Mouse (Mus musculus): Measurements from ENCODE around the gene Kcnt2. TPM values are rescaled to one million over a fixed set of nuclear protein-coding genes. Genes with fewer than 3 reads are reported as not detected.
A peak's percentile ranks its signal among the peaks of the same experiment; 100 is the strongest.

The Kcnt2 gene
- total RNA-seq (2021) = 10 to 100 TPM; 43.1 to 58.7 TPM
- long read RNA-seq, experiment 1, partial matches to known transcripts = 2 of 9 reads
- long read RNA-seq, experiment 1, other reads (novel, unspliced or antisense) = 5 of 9 reads
- long read RNA-seq, experiment 2, partial matches to known transcripts = 2 of 10 reads
- long read RNA-seq, experiment 2, other reads (novel, unspliced or antisense) = 5 of 10 reads

DNA sequence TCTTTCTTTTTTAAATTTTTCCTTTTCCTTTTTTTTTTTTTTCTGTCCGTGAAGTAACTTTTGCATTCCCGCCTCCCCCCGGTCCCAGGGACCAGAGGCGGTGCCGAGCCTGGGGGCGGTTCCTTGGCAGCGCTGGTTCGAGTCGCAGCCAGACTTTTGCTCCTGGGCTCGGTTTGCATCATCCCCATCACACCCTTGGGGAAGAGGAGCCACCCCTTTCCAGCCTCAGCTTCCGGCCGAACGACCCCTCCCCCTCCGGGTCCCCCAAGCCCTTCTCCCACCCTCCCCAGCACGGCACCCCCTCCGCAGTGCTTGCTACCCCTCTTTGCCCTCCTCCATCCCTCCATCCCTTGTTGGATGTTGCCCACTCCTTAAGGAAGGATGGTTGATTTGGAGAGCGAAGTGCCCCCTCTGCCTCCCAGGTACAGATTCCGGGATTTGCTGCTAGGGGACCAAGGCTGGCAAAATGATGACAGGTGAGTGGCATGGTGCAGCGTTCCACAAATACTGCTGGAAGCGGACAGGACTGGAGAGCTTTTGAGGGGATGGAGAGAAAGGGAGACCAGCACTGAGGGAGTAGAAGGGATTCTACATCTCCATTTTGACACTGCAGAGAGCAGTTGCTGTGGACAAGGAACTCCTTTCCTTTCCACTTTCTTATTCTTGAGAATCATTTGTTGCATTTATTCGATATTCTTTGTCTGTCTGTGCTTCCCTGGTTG lies at the start of gene Kcnt2:
Gene Kcnt2, plus strand, starts transcription at position 283 of the 722 bp plus-strand sequence.
- intact Hi-C loops (cut with DNase I) = no loop called here
- peak; percentile 38 to 59 for DNase-seq (ENCODE audit: low spot score in 2 of 2)

DNA sequence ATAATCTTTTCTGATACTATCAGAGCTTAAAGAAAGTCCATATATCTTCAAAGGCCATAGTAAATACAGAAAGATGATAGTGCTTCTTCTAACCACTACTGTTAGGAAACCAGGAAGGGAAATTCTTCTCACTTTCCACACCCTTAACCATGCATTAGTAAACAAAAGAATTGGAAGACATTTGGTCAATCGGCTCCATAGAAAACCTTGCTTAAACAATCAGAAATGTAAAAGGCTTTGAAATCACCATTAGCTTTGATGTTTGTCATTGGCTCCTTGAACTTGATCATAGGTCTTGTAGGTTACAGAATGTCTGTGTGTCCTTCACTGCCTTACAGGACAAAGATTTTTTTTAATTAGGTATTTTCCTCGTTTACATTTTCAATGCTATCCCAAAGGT lies 40.6 kb upstream of the Kcnt2 start:
- intact Hi-C loops (cut with DNase I) = no loop called here
- no peak for DNase-seq (ENCODE audit: low spot score in 2 of 2)

DNA sequence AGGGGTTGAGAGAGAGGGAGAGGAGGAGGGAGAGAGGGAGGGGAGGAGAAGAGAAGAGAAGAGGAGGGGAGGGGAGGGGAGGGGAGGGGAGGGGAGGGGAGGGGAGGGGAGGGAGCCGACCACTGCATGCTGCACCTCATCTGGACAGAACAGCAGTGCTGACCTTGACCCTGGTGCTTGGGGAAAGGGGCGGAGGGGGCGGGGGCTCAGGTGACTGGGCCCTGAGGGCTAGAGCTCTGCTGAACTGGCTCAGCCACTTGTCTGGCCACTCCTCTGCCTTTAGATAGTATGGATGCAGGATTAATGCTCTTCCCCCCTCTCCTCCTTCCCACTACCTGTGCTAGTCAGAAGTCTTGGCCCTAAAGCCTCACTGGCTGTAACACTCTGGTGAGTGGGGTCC lies 20.7 kb upstream of the Kcnt2 start:
- intact Hi-C loops (cut with DNase I) = no loop called here

DNA sequence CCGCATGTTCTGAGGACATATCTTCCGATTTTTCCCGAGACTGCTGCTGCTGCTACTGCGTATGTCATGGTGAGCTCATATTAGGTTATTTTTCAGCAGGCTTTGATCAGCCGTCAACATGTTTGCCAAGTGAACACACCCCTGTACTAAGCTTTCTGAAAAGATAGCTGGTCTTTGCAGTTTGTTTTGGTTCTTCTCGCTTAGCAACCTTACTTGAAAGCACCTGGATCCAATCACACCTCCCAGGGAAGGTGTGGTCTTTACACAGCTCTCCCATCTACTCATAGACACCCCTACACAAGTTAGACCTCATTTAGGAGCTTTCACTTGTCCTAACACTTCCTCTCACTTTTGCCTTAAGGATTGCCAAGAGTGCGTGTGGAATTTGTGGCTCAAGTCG lies 19.3 kb upstream of the Kcnt2 start:
- no peak for DNase-seq (ENCODE audit: low spot score in 2 of 2)
- intact Hi-C loops (cut with DNase I) = no loop called here

More for the DNA sequence above, 20.7 kb upstream of the Kcnt2 start:
- DNase-seq (ENCODE audit: low spot score in 2 of 2) = no peak

DNA sequence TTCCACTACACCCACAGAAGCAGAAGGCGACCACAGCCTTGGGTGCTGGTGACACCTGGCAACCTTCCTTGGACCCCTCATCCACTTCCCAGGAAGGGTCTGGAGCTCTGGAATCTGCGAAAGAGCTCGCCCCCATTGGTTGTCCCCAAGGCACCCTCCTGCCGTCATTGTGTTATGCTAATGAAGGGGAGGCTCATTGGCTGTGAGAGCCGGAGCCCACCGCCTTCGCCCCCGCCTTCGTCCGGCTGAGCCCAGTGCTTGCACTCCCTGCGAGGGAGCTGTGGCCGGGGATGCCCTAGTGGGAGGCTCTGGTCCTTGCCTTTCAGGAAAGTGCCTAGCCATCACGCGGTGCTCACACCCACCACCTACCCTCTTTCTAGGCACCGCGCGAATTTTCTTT lies 493 bp upstream of the Kcnt2 start:
- DNase-seq (ENCODE audit: low spot score in 2 of 2) = peak; percentile 72 to 76
- intact Hi-C loops (cut with DNase I) = no loop called here

DNA sequence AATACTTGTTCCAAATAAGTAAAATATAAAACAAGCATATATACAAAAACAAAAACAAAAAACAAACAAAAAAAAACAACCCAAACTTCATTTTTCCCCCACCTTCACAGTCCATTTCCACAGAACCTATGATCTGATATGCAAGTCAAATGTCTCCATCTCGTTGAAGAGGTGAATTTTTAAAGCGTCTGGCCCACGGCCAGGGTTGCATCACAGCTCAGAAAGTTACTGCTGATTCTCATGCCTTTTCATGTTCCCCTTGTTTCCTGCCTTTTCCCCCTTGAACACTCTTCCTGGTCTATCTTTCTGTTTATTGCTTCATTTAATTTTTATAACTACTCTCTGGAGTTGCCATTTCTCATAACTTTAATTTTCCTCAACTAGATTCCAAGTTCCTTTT lies 18.7 kb downstream of the Kcnt2 start:
- intact Hi-C loops (cut with DNase I) = no loop called here
- DNase-seq (ENCODE audit: low spot score in 2 of 2) = no peak

DNA sequence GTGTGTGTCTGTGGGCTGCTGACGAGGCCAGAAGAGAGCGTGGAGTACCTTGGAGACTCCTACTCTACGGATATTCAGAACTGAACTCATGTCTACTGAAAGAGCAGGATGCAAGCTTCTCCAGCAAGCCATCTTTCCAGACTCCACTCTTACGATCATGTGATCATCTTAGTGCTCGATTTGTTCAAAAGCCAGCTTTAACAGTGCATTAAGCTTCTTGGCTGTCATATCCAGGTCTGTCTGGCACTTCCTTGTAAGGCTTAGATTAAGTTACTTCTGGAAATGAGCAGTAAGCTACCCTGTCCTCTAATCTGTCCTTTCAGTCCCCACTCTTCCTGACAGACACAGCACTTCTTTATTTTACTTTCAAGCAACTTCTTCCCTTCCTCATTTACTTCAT lies 20.1 kb downstream of the Kcnt2 start:
- intact Hi-C loops (cut with DNase I) = no loop called here

DNA sequence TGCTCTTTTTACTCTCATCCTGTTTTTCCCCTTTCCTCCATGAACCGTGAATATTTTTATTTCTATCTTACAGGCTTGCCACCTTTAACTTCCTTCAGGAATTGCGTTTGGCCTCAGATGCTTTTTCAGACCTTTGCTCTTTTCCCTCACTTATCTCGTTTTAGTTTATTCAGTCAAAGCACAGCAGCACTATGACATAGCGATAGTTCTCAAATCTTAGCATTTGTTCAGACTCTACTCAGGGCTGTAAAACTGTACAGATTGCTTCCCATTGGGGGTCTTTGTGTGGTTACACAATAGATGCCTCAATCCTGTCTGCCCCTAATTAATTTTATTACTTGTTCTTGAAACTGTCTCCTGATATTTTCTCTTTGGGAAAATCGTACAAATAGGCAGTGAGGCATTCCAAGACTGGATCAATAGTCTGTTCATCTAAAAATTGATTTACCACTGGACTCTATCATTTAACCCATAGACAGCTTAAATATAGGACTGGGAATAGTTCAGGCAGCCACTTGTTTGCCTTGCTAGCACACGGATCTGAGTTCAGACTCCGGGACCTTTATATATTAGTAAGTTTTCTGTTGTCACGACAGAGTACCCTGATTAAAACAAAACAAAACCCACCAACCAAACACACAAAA lies 20.8 kb downstream of the Kcnt2 start:
- intact Hi-C loops (cut with DNase I) = no loop called here
- DNase-seq (ENCODE audit: low spot score in 2 of 2) = no peak

More for the DNA sequence above, 20.1 kb downstream of the Kcnt2 start:
- DNase-seq (ENCODE audit: low spot score in 2 of 2) = no peak

DNA sequence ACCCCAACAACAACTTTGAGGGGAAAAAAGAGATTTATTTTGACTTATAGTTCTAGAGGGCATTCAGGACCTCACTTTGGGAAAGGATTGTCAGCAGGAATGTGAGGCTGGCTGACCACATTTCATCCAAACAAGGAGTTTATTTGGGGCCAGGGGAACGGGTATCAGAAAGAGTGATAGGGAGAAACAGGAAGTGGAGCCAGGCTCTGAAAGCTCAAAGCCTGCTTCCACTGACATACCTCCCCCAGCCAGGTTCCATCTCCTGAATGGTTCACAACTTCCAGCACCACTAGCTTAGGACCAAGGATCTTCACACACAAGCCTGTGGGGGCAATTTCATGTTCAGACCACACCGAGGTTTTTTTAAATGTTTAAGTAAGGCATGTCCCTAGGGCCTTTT lies 21.3 kb downstream of the Kcnt2 start:
- DNase-seq (ENCODE audit: low spot score in 2 of 2) = no peak

DNA sequence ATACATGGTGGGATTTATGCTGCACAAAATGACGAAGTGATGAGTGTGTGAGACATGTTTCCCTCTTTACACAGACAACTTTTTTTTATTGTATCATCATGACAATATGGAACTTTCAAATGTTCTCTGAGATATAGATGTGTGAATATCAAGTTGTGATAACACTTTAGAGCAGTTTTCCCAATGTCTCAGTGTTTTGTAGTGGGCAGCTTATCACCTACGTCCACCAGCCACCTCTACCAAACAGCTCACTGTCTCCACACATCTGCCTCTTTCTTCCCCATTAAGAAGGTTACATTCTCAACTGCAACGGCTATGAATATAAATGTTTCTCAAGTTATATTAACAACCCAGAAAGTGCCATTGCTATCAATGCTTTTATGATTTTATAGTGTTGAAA lies 27.7 kb downstream of the Kcnt2 start:
- no peak for DNase-seq (ENCODE audit: low spot score in 2 of 2)
- intact Hi-C loops (cut with DNase I) = no loop called here

More for the DNA sequence above, 21.3 kb downstream of the Kcnt2 start:
- intact Hi-C loops (cut with DNase I) = no loop called here

DNA sequence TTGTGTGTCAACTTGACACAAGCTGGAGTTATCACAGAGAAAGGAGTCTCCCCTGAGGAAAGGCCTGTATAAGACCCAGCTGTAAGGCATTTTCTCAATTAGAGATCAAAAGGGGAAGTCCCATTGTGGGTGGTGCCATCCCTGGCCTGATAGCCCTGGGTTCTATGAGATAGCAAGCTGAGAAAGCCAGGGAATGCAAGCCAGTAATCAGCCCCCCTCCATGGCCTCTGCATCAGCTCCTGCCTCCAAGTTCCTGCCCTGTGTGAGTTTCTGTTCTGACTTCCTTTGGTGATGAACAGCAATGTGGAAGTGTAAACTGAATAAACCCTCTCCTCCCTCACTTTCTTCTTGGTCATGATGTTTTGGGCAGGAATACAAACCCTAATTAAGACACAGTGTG lies 29.9 kb downstream of the Kcnt2 start:
- intact Hi-C loops (cut with DNase I) = no loop called here
- no peak for DNase-seq (ENCODE audit: low spot score in 2 of 2)

DNA sequence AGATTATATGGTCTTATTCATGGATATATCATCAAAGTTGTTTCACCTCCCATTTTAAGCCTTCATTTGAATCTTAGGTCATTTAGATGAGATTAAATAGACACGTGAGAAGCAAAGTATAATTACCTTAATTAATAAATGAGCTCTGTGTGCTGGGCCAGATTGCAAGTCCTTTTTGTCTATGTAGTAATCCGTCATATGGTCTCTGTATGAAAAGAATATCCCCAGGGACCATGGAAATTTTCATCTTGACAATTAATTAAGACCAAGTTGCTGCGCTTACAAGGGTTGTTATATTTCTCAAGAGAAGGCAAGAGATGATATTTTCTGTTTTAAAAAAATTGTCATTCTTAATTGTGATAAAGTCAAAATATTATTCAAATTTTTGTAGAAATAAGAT lies 47.2 kb downstream of the Kcnt2 start:
- no peak for DNase-seq (ENCODE audit: low spot score in 2 of 2)
- intact Hi-C loops (cut with DNase I) = no loop called here

DNA sequence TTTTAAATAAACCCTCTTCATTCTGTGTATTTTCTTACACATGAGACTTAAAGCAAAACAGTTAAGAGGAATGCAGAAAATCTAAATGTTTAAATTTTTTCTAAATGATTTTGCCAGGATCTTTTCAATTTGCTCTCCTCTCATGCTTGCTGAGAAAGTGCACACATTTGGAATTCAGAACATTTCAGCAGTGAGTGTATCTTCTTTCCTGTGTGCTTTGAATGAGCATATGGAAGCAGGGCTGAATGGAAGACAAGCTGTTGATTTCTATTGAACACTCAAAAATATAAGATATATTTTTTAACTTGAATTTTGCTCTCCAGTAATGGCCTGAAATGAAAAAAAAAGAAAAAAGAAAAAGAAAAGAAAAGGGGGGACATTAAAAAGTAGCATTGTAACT lies 49.5 kb downstream of the Kcnt2 start:
- DNase-seq (ENCODE audit: low spot score in 2 of 2) = no peak
- intact Hi-C loops (cut with DNase I) = no loop called here

DNA sequence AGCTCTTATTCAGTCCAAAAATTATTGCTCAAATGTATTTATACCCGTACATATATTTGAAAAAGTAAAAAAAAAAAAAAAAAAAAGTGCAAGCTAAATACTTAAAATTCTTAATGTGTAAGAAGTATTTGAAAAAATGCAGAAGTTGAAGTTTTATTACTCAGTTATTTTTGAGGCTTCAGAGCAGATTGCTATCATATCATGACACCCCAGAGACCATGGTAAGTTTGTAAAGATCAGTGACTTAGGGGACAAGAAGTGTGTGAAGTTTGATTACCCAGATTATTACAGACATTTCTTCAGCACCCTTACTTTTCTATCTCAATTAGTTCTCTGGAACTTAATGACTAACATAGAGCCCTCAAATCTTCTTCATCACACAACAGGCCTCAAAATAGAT lies 58.3 kb downstream of the Kcnt2 start:
- DNase-seq (ENCODE audit: low spot score in 2 of 2) = no peak

DNA sequence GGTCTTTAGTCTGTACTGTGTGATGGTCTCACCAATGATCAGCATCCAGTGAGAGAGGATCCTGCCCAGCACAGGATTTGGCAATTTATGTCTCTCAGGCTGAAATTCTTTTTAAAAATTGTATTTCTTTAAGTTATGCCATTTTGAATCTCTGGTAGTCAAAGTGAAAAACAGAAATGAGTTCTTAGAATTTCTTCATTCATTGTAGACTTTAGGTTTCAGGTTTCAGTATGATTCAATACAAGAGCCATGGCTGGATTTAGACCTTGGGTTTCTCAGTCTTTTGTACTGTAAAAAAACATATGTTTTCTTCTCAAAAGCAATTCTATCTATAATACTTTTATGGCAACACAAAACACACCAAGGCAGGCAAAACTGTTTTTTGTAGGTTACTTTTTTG lies 59.4 kb downstream of the Kcnt2 start:
- DNase-seq (ENCODE audit: low spot score in 2 of 2) = no peak
- intact Hi-C loops (cut with DNase I) = no loop called here

More for the DNA sequence above, 58.3 kb downstream of the Kcnt2 start:
- intact Hi-C loops (cut with DNase I) = no loop called here

DNA sequence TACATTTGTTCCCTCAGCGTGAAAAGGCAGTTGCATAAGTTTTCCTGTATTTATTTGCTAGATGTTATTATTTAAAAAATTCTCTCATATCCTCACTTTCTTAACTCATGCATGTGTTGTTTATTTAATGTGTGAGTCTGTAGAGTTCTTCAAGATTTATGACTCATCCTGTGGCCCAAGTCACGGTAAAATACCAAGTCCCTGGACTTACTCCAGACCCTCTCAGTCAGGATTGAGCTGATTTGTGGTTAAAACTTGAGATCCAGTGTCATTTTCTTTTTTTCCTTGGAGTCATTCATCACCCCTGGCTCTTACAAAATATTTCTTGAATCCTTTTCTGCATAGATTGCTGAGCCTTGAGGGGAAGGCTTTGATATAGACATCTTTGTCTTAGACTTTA lies 60.4 kb downstream of the Kcnt2 start:
- intact Hi-C loops (cut with DNase I) = no loop called here
- no peak for DNase-seq (ENCODE audit: low spot score in 2 of 2)

DNA sequence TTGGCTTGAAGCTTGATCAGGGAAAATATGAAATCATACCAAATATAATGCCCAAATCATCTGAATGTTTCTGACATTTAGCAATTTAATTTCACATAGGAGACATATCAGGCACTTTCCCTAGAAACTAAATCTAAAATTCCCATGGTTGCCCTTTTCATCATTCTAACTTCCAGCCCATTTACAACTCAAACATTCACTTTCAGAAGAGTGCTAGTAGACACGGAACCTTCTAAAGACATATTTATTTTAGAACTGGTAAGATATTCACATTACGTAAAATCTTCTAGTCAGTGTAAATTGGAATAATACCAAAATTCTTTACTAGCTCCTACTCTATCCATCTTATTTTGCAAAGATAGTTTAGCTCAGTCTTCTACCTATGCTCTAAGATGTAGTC lies 64.8 kb downstream of the Kcnt2 start:
- intact Hi-C loops (cut with DNase I) = no loop called here
- no peak for DNase-seq (ENCODE audit: low spot score in 2 of 2)

DNA sequence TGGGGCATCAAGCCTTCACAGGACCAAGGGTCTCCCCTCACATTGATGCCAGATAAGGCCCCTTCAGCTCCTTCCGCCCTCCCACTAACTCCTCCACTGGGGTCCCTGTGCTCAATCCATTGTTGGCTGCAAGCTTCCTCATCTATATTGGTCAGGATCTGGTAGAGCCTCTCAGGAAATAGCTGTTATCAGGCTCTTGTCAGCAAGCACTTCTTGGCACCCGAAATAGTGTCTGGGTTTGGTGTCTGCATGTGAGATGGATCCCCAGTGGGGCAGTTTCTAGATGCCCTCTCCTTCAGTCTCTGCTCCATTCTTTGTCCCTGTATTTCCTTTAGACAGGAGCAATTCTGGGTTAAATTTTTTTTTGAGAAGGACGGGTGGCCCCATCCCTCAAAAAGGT lies 79.1 kb downstream of the Kcnt2 start:
- DNase-seq (ENCODE audit: low spot score in 2 of 2) = no peak
- intact Hi-C loops (cut with DNase I) = no loop called here

DNA sequence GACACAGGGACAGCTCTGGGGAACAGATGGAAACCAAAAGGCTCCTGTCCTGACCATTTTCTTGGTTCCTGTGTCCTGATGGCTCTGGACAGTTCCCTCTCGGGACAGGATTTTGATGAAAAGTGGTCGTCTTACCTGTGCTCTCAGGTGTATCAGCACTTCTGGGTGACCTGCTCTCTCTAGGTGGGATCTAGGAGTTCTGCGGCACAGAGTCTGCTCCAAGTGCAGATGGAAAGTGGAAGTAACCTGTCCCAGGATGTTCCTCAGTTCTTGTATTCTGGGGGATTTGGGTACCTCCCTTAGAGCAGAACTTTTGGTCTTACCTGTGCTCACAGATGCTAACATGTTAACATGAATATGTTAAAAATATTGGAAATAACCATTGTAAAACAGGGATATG lies 80.8 kb downstream of the Kcnt2 start:
- intact Hi-C loops (cut with DNase I) = loop anchor here (2.0 kb wide), 1 partner anchor 26 kb away; no protein-coding TSS in a partner anchor
- no peak for DNase-seq (ENCODE audit: low spot score in 2 of 2)

DNA sequence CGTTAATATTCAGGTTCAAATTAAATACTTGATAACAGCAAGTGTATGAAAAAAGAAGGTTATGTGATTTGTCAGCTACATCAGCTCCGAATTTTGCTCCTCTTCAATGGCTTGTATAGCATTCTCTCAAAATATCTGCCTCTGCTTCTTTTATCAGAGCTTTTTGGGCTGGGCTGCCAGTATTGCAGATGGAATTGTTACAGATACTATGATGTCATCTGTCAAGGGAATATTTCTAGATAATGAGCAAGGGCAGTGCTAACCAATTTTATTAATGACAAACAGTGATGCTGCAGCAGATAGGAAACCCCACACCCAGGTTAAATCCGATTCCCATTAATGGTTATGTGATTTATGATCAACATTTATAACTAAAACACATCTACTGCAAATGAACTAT lies 87.7 kb downstream of the Kcnt2 start:
- intact Hi-C loops (cut with DNase I) = no loop called here

DNA sequence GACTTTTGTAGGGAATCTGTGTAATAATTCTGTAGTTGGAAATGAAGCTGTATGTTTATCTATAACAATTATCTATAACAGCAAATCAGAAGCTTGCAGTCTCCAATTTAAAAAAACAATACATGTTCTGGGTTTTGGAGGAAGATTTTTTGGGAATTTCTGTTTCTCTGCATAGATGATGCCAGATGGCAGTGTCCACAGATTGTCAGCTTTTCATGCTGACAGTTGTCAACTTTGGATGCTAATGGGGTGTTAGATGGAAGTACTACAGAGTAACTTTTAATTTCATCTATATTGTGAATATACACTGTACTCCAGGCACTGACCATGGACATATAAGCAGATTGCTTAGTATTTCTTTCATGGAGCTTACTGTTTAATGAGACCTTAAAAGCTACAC lies 92.5 kb downstream of the Kcnt2 start:
- DNase-seq (ENCODE audit: low spot score in 2 of 2) = peak in 1 of 2 experiments; percentile 14
- intact Hi-C loops (cut with DNase I) = no loop called here

More for the DNA sequence above, 87.7 kb downstream of the Kcnt2 start:
- DNase-seq (ENCODE audit: low spot score in 2 of 2) = no peak

Measured in left cerebral cortex, postnatal 14 days (tissue).